Mouse (Mus musculus): ENCODE data around the gene Rassf4.

The Rassf4 gene

GRCm38 (mm10) chr6:116673471-116674282 is at the start of gene Rassf4:
Rassf4 (minus strand) TSS chr6:116673952.
- peak; percentile 84 for DNase-seq (ENCODE audit: low read depth, low spot score)

DNA sequence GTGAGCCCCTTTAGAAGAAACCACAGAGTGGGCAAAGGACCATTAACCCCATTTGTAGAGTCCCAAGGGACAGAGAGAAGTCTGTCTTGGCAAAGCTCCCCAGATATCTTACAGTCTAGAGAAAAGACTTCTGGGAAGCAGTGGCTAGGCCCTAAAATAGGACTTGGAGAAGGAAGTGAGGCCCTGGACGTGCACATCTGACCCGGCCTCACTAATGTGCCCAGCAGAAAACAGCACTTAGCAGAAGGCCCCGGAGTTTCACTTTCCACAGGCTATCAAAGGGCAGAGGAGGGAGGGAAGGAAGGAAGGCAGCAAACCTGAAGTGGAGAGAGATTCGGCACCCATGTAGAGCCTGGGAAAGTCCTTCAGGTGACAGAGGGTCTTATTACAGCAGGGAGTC is 45.2 kb upstream of the Rassf4 start:
- no peak for DNase-seq (ENCODE audit: low read depth, low spot score)

DNA sequence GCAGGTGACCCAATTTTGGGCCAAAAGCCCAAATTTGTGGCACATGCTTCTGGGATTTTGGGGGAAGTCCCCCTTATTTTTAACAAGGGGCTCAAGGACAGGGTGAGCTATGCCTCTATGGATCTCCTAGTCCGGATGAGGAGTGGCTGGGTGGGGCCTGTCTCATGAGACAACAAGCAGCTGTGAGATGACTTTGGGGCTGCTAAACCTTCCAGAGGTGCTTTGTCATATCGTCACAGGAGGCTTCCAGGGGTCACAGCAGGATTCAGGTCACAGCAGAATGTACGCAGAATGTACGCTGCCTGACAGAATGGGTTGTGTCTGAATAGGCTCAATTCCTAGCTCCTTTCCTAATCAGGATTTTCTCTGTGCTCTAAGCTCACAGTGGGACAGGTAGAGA is 44.6 kb upstream of the Rassf4 start:
- DNase-seq (ENCODE audit: low read depth, low spot score) = peak; percentile 18

- no peak for DNase-seq (ENCODE audit: low read depth, low spot score)
These were observed 44.1 kb upstream of the Rassf4 start for GRCm38 (mm10) chr6:116717851-116718250.

DNA sequence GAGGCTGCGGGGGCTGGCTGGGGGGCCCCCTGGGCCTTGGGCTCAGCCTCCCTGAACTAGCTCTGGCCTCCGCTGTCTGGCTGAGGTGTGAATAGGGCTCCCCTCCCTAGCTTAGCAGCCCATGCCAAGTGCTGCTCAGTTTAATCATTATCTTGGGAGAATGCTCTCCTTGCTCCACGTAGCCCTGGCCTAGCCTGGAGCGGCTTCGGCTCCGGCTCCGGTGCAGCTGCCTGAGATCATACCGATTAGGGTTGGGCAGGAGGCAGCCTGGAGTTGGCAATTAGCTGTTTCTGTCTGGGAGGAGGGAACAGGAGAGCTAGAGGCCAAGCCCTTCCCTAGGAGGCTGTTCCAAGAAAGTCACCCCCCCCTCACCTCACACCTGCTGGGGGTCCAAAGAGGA is 42.9 kb upstream of the Rassf4 start, which contains the start of gene Tmem72:
Gene Tmem72 (minus strand): TSS at position 248 of the 400 bp plus-strand sequence.
- DNase-seq (ENCODE audit: low read depth, low spot score) = no peak

- DNase-seq (ENCODE audit: low read depth, low spot score) = no peak
These were observed 41.4 kb upstream of the Rassf4 start for GRCm38 (mm10) chr6:116715166-116715565.

DNA sequence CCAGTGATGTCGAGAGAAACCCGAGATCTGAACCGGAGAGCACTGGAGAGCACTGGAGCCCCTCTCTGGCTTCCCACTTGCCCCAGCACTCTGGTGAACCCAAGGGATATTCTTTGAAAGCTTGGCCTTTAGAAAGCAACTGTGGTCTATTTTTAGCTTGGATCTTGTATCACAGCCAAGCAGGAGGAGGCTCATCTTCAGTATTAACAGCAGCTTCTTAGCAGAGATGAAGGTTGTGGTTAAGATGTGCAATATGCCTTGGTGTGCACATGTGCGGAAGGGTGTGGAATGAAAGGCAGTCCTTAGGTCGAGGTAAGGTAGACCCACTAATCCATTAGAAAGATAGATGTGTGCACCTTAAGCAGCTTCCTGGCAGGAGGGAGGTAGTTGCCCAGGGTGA is 40.8 kb upstream of the Rassf4 start:
- DNase-seq (ENCODE audit: low read depth, low spot score) = no peak

- no peak for DNase-seq (ENCODE audit: low read depth, low spot score)
These were observed 40.2 kb upstream of the Rassf4 start for GRCm38 (mm10) chr6:116713966-116714365.

GRCm38 (mm10) chr6:116712503-116712902 is 38.8 kb upstream of the Rassf4 start:
- no peak for DNase-seq (ENCODE audit: low read depth, low spot score)

DNA sequence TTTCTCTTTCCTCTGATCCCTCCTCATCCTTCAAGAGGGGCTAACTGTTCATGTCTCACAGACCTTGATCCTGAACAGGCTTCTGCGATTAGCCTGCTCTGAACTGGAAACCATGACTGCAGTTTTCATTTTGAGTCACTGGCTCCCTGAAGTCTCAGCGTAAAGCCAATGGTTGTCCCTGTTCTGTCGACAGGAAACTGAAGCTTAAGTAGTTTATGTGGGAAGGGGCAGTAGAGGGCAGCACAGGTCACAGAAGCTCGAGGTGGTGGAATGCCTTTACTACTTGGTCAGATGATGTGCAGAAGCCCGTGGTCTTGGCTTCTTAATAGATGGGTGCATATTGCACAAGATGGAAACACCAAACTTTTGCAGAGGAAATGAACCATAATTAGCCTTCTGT is 38.3 kb upstream of the Rassf4 start:
- DNase-seq (ENCODE audit: low read depth, low spot score) = no peak

GRCm38 (mm10) chr6:116704320-116704719 is 30.6 kb upstream of the Rassf4 start:
- DNase-seq (ENCODE audit: low read depth, low spot score) = no peak

- no peak for DNase-seq (ENCODE audit: low read depth, low spot score)
These were observed 27.1 kb upstream of the Rassf4 start for GRCm38 (mm10) chr6:116700821-116701220.

GRCm38 (mm10) chr6:116697896-116698425 is 24.2 kb upstream of the Rassf4 start:
- DNase-seq (ENCODE audit: low read depth, low spot score) = no peak

DNA sequence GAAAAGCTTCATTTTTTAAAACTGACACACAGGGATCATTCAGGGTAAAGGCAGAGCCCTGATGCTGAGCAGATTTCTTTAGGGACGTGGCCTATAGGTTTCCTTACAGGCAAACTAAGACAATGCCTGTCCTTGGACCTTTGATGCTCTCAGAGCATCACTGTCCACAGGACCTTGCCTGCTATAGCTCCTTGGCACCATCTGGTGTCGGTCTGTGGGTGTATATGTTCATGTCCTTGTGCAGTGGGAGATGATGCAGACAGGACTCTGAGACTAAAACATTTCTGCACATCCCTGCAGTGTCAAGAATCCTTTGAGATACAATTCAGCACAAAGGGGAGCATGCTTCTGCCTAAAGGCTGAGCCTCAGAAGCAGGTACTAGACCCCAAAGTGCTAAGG is 23.7 kb upstream of the Rassf4 start:
- DNase-seq (ENCODE audit: low read depth, low spot score) = peak; percentile 60

DNA sequence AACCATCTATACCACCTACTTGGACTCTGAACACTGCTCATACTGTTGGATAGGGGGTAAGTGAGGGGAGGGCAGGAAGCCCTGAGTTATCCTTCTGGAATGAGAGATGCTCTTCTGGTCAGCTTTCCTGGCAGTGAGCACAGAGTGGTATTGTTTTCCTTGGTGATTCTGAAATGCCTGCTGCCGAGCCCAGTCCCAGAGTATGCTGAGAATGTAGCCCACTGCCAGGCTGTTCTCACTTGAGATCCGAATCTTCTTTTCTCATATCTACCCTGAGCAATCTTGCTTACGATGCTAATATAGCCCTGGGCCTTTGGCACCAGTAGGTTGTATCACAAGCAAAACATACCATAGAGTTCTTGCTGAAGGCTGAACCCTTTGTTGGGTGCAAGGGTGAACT is 20.6 kb upstream of the Rassf4 start:
- no peak for DNase-seq (ENCODE audit: low read depth, low spot score)

GRCm38 (mm10) chr6:116693639-116694038 is 19.9 kb upstream of the Rassf4 start:
- no peak for DNase-seq (ENCODE audit: low read depth, low spot score)

- no peak for DNase-seq (ENCODE audit: low read depth, low spot score)
These were observed 8.6 kb upstream of the Rassf4 start for GRCm38 (mm10) chr6:116682317-116682716.

DNA sequence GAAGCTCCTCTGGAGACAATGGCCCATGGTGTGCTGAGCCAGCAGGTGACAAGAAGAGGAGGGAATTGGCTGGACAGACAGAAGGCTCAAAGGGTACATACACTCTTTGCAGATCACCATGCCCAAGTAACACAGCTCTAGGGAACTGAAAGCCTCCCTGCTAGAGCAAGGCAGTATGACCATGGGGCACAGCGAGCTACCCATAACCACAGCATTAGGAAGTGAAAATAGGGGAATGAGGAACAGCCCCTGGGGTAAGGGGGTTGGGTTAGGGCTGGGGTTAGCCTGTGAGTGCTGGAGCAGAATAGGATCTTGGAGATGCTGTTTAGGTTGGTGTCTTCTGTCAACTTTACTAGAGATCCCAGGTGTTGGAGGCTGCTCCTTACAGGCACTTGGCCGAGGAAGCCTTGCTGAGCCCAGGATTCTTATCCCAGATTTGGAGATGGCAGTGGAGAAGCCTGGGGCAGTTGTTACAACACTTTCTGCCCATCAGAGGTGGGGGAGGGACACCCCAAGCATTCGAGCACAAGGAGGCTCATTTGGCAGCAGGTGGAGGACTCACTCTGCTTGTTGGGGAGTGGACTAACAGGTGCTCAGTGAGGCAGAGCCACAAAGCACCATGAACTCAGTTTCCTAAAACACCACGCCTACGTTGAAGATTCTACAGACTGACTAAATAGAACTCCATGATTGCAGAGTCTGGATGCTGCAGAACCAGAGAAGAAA is 6.0 kb upstream of the Rassf4 start:
- no peak for DNase-seq (ENCODE audit: low read depth, low spot score)

- DNase-seq (ENCODE audit: low read depth, low spot score) = no peak
These were observed 3.6 kb upstream of the Rassf4 start for GRCm38 (mm10) chr6:116677321-116677720.

DNA sequence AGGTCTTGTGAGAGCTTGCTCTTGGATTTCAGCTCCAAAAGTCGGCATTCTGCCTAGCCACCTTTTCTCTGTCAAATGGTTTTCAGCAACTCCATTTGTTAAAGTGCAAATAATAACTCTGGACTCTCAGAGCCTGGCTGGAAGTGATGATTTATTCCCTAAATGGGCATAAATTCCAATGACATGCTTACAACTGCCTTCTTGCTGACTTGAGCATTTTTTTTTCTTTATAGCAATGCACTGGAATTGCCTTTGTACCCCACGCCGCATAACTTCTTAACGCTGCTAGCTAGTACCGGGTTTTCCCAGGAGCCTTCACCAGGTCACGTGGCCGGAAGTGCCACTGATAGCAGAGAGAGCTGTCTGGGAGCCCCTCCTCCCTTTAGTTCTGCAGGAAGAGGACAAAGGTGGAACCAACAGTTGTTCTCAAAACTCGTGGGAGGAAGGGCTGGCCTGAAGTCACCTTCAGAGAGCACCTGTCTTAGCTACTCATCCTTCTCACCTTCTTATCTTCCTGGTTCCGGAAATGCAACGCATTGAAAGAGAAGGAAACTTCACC is 2.7 kb upstream of the Rassf4 start:
- DNase-seq (ENCODE audit: low read depth, low spot score) = peak; percentile 13

- peak; percentile 16 for DNase-seq (ENCODE audit: low read depth, low spot score)
These were observed 633 bp upstream of the Rassf4 start for GRCm38 (mm10) chr6:116674283-116674886.

GRCm38 (mm10) chr6:116672349-116672748 is 1.4 kb downstream of the Rassf4 start:
- no peak for DNase-seq (ENCODE audit: low read depth, low spot score)
